Mouse (Mus musculus) T-cell, adult 2 months (primary cell): Measurements from ENCODE around the gene Efna3.

ENCODE experiments used
- DNase-seq: peaks from one replicate; pipeline ENCODE4 v3.0.0; 2022; ENCODE audit warnings: low spot score

The Efna3 gene

DNA sequence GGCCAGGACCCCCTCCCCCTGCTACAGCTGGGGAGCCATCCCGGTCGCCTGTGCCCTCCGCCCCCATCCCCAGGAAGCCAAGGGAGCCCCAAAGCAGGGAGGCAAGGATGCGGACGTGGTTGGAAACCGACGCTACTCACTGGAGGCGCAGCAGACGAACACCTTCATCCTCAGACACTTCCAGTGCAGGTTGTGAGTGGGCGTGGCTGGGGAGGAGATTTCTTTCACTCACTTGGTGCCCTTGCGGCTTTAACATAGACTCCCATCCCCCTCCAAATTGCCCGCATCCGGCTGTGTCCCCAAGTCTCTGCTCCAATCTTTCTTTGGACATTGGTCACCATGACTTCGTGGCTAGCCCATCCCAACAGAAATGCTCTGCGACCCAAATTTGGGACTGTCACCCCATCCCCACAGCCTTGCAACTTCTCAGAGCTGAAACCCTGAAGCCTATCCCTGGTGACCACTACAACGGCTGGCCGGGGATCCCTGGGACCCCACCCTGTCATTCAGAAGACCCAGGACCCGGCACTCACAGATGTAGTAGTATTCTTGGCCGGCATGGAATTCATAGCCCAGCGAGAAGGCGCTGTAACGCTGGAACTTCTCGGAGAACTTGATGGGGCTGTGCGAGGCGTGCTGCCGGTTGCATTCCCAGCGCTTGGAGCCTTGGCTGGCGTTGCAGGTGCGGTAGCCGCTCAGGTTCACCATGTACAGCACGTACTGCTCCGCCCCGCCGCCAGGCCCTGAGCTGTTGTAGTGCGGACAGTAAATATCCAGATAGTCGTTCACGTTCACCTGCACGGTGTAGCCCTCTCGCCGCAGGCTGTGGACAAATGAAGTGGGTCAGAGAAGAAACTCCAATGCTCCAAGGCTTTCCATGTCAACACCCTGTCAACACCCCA is 6.6 kb downstream of the Efna3 start:
- DNase-seq, result peak; percentile 36

DNA sequence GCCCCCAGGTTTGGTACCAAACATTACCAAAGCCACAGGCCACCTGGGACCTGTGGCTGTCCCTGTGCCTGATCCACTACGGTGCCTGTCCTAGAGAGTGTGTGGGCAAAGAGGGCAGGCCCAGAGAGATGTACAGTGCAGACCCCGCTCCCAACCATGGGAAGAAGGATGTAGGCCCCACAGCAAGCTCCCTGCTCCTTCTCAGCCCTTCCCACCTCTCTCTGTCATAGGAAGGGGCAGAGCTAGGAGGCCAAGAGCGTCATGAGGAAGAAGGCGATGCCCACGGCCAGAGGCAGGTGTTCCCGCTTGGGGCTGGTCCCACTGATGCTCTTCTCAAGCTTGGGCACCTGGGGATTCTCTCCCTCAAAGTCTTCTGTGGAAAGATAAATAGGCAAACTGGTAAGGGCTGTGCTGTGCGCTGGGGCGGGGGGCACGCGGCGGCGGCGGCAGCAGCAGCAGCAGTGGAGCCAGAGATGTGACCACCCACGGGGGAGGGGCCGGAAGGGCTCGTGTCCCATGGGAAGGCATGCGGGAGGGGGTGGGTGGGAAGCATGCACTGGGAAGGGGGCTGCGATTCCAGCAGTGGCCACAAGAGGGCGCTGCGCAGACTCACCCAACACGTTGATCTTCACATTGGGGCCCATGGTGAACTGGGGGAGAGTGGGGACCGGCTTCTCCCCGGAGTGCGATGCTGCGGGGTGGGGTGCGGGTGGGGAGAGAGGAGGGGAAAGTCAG is 7.4 kb downstream of the Efna3 start:
- peak; percentile 52 for DNase-seq

DNA sequence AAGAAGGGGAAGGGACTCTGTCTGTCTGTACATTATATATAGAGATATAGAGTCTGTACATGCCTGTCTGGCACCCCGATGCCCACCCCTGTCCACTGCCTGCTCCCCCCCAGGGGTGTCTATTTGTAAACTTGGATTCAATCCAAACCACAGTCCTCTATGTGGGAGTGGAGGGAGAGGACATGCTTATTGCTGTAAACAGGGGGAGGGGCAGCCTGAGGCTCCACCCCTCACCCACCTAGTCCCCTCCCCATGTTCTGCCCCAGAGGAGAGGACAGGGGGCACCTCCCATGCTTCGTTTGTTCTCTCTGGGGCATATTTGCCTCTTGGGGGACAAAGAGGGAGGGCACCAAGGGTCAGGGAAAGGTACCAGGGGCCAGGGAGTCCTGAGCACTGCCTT is 8.0 kb downstream of the Efna3 start:
- no peak for DNase-seq

DNA sequence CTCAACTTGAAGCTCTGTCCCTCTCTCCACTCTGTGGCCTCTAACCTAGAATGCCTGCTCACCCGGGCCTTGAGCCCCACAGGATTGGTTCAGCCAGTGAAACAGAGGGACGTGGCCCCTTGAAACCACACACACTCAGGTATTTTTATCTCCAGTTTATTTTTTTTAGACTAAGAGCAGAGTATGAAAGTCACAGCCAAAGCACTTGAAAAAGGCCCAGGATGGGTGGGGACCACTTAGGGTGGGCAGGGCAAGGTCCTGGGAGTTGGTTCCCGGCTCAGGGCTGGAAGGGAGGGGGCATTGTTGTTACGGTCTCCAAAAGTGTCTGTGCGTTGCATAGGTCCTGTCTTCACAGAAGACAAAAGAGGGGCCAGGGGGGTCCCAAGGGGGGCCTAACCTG is 8.4 kb downstream of the Efna3 start:
- no peak for DNase-seq

DNA sequence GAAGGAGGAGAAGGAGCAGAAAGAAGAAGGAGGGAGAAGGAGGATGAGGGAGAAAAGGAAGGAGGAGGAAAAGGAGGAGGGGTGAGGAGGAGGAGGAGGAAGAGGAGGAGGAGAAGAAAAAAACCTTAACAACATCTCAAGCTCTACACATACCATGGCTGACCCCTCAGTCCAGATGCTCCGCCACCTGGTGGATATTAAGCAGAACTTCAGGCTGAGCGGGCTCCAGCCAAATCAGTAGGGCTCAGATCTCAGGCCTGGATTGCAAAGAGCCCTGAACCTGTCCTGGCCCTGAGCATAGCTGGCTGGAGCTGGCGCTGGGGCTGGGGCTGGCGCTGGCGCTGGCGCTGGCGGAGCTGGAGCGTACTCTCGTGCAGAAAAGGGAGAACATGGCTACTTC is 14.7 kb downstream of the Efna3 start:
- DNase-seq, result peak; percentile 57

DNA sequence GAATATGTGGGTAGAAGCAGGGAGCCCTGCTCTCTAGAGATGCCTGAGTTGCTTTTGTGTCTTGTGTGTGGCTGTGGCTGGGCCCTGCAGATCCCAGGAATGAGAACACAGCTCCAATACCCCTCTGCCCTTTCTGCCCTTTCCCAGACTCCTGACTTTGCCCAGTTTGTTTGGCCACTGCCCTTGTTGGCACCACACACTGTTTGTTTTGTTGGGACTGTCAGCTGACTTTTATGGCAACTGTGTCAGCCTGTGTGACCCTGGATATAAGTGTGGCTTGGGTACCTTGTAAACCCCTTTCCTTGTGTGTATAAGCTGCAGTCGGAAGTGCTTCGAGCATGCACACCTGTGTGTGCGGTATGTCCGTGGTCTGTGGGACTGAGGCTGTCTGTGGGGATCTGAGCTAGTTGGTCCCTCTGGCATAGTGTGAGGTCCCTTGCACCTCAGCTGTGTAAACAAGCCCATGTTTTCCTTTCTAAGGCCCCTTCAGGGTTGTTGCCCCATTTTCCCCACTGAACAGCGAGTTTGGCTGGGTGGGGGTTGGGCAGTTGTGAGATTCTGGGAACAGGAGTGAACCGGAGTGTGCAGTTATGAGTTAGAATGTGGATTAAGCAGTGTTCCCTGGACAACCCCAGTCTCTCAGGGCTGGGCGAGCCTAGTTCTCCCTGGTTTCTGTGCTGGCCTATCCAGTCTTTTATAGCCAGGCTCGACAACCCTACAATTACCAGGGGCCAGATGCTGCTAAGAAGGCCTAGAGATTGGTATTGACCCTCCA is 17.0 kb downstream of the Efna3 start:
- no peak for DNase-seq

DNA sequence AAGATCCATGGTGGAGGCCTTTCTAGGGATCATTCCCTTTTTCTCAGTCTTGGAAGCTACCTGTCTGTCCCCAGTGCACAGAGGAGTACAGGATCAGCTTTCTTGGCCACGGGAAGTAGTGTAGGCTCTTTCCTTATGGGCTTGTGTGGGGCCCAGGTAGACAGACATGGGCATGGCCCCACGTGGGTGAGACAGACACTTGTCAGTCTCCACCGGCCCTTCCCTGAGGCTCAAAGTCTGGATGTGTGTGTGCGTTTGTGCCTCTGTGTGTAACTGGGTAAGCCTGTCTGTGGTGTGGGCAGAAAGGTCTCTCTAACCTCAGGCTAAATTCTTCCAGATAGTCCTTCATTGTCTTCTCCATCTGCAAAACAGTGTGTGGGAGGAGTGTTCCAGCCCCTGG is 17.7 kb downstream of the Efna3 start:
- DNase-seq, result no peak

DNA sequence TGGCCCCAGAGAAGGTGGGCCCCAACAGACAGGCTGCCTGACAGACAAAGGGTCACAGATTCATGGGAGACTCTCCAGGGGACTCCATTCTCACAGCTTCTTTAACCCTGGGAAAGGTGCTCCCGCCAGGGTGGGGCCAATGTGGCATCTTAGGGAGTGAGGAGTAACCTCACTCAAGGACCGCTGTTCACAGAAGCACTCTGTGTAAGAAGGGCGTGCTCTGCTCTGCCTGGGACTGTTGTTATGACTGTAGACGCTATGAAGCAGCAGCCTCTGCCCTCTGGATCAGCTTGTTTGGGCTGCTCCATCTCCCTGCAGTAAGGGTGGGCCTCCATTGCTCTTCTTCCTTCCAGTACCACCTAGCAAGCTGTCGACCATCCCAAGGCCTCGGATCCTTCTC is 18.3 kb downstream of the Efna3 start:
- no peak for DNase-seq

DNA sequence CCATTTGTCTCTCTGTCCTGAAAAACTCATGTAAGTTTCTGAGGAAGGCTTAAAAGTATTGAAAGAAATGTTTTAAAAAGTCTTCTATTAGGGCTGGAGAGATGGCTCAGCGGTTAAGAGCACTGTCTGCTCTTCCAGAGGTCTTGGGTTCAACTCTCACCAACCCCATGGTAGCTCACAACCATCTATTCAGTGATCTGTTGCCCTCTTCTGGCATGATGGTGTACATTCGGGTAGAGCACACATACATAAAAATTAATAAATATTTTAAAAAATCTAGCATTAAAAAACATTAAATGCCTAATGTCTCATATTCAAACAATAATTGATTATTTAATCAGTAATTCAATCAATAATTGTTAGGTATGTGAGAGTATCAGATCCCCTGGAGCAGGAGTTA is 22.3 kb downstream of the Efna3 start:
- no peak for DNase-seq

DNA sequence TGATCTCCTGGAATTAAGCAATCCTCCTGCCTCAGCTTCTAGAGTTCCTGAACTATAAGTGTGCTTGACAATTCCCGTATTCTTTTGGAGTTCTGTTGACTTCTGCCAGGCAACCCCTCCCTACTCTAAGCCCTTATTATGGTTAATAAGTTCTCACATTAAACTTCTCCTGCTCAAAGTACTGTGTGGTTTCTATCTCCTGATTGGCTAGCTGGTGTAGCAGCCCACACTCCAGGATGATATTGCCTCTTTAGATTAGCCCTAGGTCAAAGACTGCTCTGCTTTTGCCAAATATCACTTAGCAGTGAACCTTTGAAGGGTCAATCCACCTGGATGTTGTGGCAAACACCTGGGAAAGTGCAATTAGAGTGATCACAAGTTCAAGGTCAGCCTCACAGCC is 22.7 kb downstream of the Efna3 start:
- no peak for DNase-seq

DNA sequence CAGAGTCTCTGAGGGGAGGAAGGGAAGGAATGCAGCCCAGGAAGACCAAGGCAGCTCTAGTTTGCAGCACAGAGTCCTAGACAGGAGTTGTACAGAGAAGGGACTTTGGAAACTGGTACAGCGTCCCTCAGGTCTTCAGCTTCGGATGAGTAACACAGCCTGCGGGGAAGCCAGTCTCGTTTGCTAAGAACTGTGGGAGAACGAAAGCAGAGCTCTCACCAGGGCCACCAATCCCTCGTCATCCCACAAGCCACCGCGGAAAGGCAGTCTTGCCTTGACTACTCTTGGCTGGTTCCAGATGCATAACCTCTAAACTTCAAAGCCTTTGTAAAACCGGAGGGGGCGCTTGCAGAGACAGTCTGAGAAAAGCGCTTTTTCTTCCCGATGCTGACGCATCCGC is 23.3 kb downstream of the Efna3 start:
- peak; percentile 46 for DNase-seq

DNA sequence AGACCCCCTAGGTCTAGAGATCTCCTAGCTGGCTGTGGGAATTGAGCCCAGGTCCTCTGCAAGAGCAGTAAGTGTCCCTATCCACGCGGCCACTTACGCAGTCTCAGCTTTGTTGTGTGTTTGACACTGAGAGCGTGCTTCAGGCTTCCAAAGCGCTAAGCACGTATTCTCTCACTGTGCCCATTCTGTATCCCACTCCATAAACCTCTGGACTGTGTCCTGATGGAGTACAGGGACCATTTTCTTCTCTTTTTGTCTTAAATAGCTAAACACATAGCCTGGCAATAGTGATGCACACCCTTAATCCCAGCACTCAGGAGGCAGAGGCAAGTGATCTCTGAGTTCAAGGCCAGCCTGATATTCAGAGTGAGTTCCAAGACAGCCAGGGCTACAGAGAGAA is 23.9 kb downstream of the Efna3 start:
- DNase-seq, result no peak

DNA sequence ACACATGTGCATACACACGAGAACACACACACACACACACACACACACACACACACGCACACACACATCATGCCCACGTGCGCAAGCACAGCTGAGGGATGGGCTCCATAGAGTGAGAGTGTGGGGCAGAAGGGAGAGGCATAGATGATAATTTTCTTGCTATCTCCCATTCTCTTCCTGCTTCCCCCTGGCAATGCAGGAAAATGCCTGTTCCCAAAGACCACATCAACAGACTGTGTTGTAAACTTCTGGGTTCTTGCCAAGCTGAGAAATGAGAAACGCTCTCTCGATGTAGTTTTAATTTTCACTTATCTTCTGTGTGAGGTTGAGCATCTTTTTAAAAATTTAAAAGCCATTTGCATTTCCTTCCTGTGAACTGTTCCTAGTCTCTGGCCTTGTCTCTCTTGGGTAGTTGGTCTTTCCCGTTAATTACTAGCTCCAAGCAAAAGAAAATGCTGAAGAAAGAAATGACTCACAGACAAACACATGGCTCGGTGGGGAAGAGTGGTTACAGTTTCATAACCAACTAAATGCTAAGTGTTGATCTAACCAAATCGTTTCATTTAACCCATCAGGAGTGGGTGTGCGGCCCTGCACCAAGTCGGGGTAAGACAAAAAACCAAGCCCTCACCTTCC is 25.9 kb downstream of the Efna3 start:
- DNase-seq, result no peak

DNA sequence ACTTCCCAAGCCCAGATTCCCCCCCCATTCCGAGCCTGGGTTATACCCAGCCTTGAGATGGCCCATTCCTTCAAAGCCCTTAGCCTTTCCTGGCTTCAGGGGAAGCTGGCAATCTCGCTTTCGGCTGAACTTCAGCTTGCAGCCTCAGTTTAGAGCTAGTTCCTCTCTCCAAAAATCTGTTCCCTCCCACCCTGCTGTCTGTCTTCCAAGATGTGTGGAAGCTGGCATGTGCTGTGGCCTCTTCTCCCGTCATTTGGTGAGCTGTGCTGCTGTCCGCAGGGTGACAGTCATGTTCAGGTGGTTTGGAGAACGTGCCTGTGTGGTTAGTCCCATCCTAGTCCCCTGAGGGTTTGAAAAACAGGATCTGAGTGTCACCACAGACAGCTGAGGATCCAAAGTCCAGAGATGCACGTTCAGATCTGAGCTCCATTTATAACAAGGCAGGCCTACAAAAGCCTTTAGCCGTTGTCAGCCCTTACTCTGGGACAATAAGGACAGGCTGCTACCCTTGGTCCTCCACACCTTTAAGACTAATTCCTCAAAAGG is 27.0 kb downstream of the Efna3 start:
- no peak for DNase-seq

DNA sequence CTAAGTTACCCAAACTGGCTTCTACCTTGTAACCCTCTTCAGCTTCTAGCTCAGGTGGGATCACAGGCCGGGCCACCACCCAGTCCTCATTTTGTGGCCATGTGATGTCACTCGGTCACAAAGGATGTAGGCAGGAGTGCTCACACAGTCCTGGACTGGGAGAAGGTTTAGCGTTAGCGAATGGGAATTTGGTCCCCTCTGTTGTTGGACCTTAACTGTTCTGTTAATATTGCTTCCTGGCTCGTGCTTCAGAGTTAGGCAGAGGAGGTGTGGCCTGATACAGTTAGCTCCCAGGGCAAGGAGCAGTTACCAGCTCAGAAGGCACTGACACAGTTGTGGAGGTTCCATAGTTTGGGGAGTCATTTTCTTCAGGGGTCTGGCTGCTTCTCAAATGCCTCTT is 28.6 kb downstream of the Efna3 start:
- no peak for DNase-seq

DNA sequence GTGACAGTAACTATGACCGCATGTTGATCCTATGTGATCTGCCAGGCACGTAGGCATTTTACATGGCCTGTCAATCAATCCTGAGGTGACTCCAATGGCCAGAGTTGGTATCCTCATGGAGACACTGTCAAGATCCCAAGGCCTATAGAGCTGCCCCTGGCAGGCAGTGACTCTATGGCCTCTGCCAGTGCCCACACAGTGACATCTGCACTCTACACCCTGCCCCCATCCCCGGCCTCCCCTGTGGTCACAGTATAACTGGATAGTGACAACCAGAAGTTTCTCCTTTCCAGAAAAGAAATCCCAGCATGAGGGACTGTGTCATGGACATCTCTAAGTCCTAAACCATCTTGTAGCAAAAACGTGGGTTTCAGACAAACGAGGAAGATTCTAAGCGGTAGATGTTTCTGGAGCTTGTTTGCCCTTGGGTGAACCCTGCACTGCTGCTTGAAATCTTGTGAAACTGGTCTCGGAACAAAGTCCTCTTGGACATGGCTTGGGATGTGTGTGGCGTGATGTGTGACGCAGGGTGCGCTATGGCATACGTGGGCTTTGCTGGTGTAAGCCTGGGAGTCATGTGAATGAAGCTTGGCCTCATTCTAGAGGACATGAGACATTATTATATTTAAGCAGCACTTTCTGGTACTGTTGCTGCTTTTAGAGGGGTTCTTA is 29.4 kb downstream of the Efna3 start:
- no peak for DNase-seq

DNA sequence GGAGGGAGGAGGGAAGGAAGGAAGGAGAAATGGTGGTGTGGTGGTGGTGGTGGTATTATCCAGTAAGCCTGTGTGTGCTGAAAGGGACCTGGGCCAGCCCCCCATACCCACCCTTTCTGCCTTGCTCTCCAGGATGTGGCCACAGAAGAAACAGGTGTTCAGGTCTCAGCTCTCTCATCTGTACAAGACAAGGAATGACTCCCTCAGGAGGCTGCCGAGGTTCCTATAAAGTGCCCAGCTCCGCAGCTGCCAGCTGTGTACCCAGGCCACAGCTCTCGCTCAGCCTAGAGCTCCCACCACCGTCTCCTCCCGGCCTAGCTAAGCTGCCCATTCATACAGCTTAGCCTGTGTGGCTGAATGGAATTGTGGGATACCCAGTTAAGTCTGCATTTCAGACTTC is 30.5 kb downstream of the Efna3 start:
- DNase-seq, result no peak

DNA sequence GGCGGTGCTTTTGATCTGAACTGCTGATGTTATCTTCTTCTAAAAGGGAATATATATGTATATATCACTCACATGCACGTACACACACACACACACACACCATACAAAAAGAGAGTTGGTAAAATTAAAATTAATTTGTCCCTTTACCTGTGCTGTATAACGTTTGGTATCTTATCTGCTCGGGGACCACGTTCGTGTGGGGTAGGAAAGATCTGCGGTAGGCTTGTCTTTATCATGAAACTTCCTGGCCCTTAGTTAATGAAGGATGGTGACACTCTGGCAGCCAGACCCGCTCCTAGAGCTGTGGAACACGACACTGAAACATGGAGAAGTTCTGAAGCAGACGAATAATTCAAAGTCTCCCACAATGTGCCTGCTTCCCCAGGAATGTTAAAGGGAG is 30.9 kb downstream of the Efna3 start:
- no peak for DNase-seq

DNA sequence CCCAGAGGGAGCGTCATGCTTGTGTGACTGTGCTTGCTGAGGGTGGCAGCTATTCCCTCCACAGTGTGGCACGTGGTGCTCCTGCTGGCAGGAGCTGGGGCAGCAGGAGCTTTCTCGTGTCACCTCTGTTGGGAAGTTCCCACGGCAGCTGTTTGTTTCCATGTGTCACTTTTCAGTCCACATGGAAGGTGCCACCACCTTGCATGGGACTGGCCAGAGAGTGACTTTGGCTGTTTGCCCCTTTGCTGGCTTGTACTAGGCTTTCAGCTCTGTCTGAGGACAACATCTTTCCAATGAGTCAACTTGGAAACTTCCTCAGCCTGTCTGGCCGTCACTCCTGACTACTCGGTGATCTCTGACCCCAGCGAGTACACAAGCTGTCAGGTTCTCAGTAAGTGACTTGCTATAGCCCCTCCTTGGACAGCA is 34.2 kb downstream of the Efna3 start:
- no peak for DNase-seq

DNA sequence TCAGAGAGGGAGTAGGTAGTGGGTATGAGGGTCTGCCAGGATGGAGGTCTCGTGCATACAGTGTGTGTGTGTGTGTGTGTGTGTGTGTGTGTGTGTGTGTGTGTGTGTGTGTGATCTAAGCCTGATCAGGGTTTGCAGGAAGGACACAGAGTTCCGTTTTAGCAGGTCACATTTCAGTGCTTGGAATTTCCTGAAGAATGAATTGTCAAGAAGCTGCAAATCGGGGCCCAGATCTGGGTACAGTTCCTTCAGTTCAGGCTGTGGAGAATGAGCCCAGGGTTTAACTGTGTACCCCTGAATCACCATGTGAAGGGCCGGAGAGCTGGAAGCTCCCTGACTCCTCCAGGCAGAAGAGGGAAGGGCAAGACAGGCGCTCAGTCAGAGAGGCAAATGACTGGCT is 35.5 kb downstream of the Efna3 start:
- DNase-seq, result no peak

DNA sequence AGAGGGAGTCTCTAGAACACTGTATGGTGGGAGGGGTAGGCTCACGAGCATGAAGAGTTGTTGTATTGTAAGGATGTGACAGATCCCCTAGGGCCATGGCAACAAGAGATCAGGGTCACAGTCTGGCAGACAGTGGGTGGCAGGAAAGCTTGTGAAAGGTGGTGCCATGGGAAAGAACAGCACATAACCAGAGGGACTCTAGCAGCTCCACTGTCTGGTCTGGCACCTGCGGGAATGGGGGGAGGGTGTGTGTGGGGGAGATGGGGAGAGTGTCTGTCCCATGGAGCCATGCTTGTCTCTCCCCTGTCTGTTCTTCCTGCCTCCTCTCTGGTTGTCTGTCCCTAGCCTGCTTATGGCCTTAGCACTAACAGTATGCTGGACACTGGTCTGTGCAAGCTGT is 37.2 kb downstream of the Efna3 start:
- no peak for DNase-seq
